Mouse (Mus musculus) embryo, embryonic 11 days (tissue): ENCODE results near the gene Atg14.
"Not testable (repeated sequence)": the region's sequence is repeated elsewhere in the genome, so short reads cannot be mapped to it uniquely, and the experiment has no call there.

Experiments
- DNase-seq: peaks from one replicate; pipeline ENCODE4 v3.0.0-alpha.2; 2015

The Atg14 gene

GRCm38 (mm10) chr14:47541325-47541948, 29.0 kb downstream of the Atg14 start:
- DNase-seq: no peak

GRCm38 (mm10) chr14:47535096-47535495, 35.4 kb downstream of the Atg14 start:
- no peak for DNase-seq

- no peak for DNase-seq
Observed at GRCm38 (mm10) chr14:47534176-47534525, 36.3 kb downstream of the Atg14 start.

- DNase-seq: peak; percentile 74
Observed at GRCm38 (mm10) chr14:47533365-47534175, 36.9 kb downstream of the Atg14 start.

- no peak for DNase-seq
Observed at GRCm38 (mm10) chr14:47532496-47532895, 38.0 kb downstream of the Atg14 start.

GRCm38 (mm10) chr14:47529592-47529991, 40.9 kb downstream of the Atg14 start:
- DNase-seq: not testable (repeated sequence)

GRCm38 (mm10) chr14:47529019-47529418, 41.4 kb downstream of the Atg14 start:
- peak; percentile 85 for DNase-seq

GRCm38 (mm10) chr14:47528293-47528692, 42.2 kb downstream of the Atg14 start:
- DNase-seq: no peak

- no peak for DNase-seq
Observed at GRCm38 (mm10) chr14:47527833-47528232, 42.6 kb downstream of the Atg14 start.

- DNase-seq: no peak
Observed at GRCm38 (mm10) chr14:47525861-47526260, 44.6 kb downstream of the Atg14 start.

GRCm38 (mm10) chr14:47525374-47525773, 45.1 kb downstream of the Atg14 start:
- DNase-seq: no peak

- DNase-seq: no peak
Observed at GRCm38 (mm10) chr14:47522301-47522700, 48.1 kb downstream of the Atg14 start.

- no peak for DNase-seq
Observed at GRCm38 (mm10) chr14:47521609-47522008, 48.8 kb downstream of the Atg14 start.

GRCm38 (mm10) chr14:47520751-47521449, 49.5 kb downstream of the Atg14 start:
- DNase-seq: no peak

- no peak for DNase-seq
Observed at GRCm38 (mm10) chr14:47518619-47519018, 51.8 kb downstream of the Atg14 start.

GRCm38 (mm10) chr14:47516755-47517154, 53.7 kb downstream of the Atg14 start:
- DNase-seq: no peak

GRCm38 (mm10) chr14:47515636-47516035, 54.8 kb downstream of the Atg14 start:
- DNase-seq: peak; percentile 14

GRCm38 (mm10) chr14:47514816-47515453, 55.5 kb downstream of the Atg14 start:
- DNase-seq: peak; percentile 12

GRCm38 (mm10) chr14:47513606-47514005, 56.8 kb downstream of the Atg14 start:
- DNase-seq: no peak

- no peak for DNase-seq
Observed at GRCm38 (mm10) chr14:47510244-47510643, 60.2 kb downstream of the Atg14 start.

- no peak for DNase-seq
Observed at GRCm38 (mm10) chr14:47508035-47508434, 62.4 kb downstream of the Atg14 start.

- no peak for DNase-seq
Observed at GRCm38 (mm10) chr14:47506676-47507075, 63.8 kb downstream of the Atg14 start.

- no peak for DNase-seq
Observed at GRCm38 (mm10) chr14:47504036-47504435, 66.4 kb downstream of the Atg14 start.
